Mouse (Mus musculus) liver, adult (tissue): ENCODE measurements around the gene Zmynd10.

Experiments
- GATA4 ChIP-seq: IDR thresholded peaks from 2 replicates; pipeline ENCODE4 v1.6.1; 2014; ENCODE audit warnings: mild to moderate bottlenecking, low read length; ENCODE audit not compliant: insufficient replicate concordance

Zmynd10 gene

DNA sequence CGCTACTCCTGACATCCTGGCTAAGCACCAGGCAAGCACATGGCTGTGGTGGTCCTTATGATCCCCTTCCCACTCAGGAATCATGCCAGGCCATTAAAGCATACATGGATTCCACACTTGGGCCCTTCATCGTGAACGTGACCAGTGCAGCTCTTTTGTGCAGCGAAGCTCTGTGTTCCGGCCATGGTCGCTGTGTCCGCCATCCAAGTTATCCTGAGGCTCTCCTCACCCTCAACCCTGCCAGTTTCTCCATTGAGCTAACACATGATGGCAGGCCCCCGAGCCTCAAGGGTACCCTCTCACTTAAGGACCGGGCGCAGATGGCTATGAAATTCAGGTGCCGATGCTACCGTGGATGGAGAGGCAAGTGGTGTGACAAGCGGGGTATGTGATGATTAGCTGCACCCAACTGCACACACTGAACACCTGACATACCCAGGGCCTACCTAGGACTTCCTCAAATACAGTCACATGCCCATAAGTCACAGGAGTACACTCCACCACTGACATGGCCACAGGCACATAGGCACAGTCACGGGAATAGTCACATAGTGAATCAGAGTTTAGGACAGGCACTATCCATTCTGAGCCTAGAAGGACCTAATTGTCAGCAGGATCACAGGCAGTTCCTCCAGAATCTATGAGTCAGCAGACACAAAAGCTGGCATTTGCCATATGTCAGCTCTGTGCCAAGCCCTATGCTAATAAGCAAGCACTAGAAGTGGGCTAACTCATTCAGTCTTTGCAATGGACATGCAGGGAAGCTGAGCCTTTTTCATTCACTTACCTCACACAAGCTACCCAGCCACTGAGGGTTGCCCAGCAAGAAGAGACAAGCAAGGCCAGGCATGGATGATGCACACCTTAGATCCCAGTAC is 32.2 kb downstream of the Zmynd10 start:
- TF ChIP-seq GATA4 = no peak

DNA sequence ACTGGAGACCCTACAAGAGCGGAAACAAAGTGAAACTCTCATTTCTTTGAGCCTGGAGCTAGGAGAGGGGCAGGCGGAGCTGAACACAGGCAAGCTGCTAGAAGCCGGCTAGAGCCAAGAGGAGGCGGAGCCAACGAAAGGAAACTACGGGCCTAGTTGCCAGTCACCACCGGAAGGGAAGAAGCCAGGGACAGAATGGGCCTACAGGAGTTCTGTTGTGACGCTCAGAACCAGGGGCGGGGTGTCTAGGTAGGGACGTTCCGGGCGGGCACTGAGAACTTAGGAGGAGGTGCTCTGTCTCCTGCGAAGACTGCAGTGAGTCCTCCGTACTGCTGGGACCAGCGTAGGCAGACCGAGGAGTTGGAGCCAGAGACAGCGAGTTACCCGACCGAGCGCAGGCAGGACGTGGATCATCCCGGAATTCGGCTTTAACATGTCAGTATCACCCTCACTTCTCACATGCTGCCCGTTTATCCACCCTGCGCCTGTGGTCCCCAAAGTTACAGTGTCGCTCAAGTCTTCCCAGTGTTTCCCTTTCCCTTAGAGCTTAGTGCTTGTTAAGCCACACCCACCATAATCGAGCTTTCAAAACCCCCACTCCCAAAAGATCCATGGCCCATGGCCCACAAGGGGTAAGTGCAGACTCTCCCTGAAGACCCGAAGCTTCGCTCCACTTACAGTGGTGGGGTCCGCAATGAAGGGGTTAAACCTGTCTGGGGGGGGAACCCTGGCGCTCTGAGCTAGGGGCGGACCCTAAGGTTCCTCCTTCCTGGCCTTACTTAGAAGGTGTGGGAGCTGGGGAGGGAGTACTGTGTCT is 33.6 kb downstream of the Zmynd10 start, which contains the start of gene Hyal3:
Hyal3 (plus strand) TSS at position 318 of the 817 bp plus-strand sequence.
- no peak for TF ChIP-seq GATA4

DNA sequence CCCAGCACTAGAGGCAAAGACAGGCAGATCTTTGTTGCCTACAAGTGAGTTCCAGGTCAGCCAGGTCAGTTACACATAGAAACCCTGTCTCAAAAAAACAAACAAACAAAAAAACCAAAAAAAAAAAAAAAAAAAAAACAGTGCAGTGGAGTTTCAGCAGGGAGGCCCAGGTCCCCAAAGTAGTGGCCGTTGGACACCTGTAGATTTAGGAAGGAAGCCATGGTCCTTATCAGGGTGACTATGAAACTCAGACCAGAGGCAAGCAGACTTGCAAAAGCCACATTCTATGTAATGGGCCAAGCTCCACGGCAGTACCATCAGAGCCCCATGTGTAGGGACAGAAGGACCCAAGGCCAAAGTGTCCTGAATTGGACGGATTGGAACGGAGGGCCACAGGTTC is 34.5 kb downstream of the Zmynd10 start:
- TF ChIP-seq GATA4 = no peak

DNA sequence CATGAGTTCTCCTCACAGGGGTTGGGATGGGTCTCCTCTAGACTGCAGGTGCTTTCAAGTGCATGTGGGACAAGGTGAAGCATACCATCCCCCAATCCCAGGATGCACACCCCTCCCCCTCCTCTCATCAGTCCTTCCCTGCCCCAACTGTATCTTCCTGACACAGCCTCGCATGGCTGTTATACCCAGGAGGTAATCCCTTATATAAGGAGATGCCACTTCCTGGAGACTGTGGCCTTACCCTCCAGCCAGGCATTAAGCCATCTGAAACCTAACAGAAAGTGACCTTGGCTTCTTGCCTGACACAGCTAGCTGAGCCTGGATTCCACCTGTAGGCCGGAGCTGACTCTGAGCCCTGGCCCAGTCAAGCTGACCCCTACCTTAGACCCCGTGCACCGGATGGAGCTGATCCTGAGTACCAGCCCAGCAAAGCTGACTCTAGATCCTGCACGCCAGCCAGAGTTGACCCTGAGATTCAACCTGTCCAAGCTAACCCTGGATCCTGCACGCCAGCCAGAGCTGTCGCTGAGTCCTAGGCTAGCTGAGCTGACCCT is 35.5 kb downstream of the Zmynd10 start:
- no peak for TF ChIP-seq GATA4

DNA sequence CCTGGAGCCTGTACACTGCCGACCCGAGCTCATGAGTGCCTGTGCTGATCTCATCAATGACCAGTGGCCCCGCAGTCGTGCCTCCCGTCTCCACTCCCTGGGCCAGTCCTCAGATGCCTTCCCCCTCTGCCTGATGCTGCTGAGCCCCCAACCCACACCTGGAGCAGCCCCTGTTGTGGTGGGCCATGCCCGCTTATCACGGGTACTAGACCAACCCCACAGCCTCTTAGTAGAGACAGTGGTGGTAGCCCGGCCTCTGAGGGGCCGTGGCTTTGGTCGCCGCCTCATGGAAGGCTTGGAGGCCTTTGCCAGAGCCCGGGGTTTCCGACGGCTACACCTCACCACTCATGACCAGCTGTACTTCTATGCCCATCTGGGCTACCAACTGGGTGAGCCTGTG is 36.1 kb downstream of the Zmynd10 start:
- no peak for TF ChIP-seq GATA4

DNA sequence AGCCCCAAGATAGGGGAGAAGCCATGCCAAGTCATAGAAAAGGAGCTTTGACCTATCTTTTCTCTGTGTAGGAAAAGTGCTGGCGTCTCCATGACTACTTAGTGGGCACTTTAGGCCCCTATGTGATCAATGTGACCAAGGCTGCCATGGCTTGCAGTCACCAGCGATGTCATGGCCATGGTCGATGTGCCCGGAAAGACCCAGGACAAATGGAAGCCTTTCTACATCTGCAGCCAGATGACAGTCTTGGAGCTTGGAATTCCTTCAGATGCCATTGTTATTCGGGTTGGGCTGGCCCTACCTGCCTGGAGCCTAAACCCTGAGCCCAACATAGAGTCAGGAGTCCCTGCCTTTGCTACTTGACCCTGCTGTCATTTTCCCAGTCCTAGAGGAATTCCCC is 39.4 kb downstream of the Zmynd10 start:
- TF ChIP-seq GATA4 = no peak

DNA sequence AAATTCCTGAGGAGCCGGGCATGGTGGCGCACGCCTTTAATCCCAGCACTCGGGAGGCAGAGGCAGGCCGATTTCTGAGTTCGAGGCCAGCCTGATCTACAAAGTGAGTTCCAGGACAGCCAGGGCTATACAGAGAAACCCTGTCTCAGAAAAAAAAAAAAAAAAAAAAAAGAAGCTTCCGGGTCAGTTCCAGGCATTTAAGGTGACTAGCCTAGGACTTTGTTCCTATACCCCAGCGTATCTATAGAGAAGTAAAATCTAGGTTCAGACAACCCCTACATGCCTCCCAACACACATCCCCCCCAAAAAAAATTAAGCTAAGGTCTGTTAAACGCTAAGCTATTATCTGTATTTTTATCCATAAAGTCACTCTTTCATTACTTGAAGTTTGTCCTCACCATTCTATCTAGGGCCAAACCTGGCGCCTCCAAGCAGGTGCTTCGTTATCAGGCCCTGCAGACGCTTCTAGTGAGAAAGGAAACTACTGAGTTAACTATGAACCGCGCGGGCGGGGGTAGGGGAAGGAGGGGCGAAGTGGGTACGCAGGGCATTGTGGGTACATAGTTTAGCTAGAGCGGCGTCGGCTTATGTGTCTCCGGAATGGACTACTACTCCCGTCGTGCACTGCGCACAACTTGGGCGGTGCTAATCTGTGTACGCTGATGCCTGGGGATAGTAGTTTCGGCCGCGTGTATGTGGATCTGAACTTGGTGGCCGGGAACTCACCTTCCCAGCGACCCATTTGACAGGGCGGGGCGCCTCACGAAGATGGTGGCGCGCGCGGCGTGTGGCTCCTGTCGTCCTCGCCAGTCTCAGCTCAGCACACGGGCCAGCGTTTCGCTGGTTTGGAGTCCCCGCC is 40.1 kb downstream of the Zmynd10 start, which contains the start of gene Ifrd2:
Ifrd2 (plus strand) TSS at position 669 of the 859 bp plus-strand sequence.
- peak; percentile 86; the same call in 1 of the 2 replicates for TF ChIP-seq GATA4

DNA sequence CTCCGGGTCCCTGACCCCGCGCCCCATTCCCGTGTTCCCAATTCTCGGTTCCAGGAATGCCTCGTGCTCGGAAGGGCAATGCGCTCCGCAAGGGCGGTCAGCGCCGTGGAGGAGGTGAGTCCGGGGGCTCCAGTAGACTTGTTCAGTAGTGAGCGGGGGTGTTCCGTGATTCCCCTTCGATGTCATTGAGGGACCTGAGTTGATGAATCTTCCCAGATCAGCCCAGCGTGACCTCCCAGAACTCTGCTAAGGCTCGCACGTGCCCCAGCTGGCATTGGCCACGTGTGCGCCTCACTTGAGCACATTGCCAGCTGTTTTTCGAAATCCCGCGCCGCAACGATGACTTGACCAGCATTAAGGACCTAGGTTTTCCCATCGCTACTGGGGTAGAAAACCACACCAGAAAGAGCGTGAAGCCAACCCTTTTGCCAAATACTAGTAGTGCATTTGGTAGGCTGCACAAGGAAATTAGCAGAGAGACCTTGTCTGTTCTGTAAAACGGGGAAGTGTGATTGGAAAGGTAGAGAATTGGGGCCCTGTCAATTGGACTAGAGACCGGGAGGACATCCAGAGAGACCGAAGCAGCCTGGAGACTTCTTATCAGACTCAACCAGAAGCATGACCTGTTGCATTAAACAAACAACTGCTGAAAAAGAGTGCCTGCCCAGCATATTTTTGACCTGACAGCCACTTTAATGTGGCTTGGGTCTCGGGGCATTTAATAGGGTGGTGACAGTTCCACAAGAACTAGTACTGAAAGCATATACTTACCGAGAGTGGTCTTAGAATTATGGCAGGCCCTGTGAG is 40.9 kb downstream of the Zmynd10 start:
- TF ChIP-seq GATA4 = peak; percentile 37; the same call in 1 of the 2 replicates

DNA sequence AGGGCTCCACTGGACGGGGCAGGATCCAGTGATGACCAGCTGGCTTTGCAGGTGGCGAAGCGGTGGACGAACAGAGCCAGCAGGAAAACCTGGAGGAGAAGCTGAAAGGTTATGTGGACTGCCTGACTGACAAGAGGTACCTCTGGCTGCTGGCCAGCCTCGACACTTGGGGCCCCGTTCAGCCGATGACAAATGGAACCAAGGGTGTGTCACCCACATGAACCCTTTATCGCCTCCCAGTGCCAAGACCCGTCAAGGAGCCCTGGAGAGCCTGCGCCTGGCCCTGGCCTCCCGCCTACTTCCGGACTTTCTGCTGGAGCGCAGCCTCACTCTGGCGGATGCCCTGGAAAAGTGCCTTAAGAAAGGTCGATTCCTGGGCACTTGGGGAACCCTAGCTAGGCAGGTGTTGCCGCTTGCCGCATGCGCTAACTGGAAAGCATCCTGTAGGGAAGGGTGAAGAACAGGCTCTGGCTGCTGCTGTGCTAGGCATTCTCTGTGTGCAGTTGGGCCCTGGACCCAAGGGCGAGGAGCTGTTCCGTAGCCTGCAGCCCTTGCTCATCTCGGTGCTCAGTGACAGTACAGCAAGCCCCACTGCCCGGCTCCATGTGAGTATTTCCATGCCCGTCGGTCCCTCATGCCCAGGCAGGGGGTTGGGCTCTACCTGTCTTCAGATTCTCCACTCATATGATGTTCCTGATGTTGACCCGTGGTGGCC is 43.1 kb downstream of the Zmynd10 start:
- TF ChIP-seq GATA4 = no peak

DNA sequence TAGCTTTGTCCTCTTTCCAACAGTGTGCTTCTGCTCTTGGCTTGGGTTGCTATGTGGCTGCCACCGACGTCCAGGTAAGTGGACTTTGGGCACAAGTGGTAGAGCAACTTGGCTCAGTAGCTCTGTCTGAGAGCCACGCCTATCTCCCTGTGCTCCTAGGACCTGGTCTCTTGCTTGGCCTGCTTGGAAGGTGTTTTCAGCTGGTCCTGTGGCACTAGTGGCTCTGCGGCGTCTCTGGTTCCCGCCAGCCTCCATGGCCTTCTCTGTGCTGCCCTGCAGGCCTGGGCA is 43.6 kb downstream of the Zmynd10 start:
- no peak for TF ChIP-seq GATA4

DNA sequence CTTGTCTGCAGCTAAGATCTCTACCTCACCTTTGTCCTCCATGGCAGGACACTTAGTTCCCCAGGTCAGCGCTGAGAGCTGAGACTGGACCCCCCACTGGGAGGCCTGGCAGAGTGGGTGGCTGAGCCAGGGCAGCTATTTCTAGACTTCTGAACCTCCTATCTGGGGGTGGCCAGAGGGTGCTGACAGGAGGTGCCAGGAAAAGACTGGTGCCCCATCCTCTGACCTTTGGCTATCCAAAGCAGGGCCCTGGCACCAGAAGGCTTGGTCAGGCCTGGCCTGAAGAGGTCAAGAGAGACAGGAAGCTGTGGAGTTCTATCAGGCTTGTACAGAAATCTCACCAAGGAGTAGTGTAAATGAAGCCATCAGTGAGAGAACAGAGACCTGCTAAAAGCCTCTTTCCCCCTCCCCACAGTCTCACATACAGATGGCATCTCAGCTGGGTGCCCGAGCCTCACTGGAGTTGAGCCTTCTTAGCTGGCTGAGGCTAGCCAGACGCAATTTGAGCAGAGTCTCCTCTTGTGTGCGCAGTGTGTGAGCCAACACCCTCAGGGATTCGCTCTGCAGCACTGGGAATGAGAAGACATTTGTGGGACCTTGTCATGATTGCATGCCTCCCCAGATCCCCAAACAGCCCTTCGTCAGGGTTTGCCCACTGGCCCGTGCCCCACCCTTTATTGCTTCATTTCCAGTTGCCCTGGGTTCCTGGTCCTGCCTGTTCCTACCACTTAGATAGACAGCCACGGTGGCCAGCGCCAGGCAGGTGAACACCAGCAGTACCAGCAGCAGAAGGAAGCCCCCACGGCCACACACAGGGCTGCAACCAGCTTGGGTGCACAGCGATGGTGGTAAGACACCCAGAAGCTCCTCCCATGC is 46.2 kb downstream of the Zmynd10 start:
- no peak for TF ChIP-seq GATA4

DNA sequence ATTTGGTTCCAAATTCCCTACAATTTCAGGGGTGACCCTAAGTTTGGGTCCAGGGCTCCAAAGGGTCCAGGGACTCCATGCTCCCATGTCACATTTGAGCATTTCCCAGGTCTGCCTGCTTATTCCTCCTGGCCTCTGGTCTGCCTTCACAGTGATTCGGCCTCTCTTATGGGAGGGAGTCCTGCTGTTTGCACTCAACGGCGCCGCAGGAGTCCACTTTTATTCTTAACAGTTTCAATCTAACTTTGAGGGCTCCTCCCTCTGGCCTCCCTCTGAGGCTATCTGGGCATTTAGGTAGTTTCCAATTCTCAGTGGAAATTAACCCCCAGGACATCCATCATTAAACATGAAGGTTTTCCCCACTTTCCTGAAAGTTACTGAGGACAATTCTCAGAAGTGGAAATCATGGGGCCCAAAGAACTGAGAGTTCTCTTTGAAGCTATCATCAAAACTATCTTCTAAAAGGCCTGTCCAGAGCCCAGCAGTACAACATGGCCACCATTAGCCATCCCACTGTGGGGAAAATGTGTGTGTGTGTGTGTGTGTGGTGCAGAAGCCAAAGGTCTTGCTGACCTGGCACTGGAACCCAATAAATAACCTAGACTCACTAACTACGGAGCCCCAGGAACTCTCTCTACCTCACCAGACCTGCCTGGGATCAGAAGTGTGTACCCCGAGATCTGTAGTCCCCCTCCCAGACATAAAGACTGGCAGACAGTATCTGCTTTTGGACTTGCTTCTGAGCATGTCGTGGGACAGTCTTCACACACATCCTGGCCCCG is 47.4 kb downstream of the Zmynd10 start:
- TF ChIP-seq GATA4 = no peak
